In genomic region chr1:160843671-160844070, GRCm38 (mm10) we compare ENCODE assay signal across 13 mouse cellular contexts. TPM values are rescaled to one million over a fixed set of nuclear protein-coding genes. Genes with fewer than 3 reads are reported as not detected.
DNase-seq lines count a peak whose midpoint lies in the region; ATAC-seq and TF ChIP-seq lines count a peak whose summit lies in the region.
"Had no signal": no experiment of that assay in that cellular context is flagged by ENCODE, and none has a peak within 500 bp of the region (broad histone marks: within the 10 kb centered on the region; RNA-seq: fewer than 3 reads in every experiment).

No protein-coding gene starts in this region.

- no peaks in the 10 kb centered on the region for H3K79me2 ChIP-seq in CH12.LX (replicated peaks; ENCODE audit: control insufficient read depth, extremely low read depth, insufficient read depth, poor library complexity, severe bottlenecking)

- H3K36me3 ChIP-seq in CH12.LX (replicated peaks in 1 of 2; ENCODE audit: control insufficient read depth in 1 of 2, insufficient read depth in 1 of 2, low read length in 1 of 2): no peaks in the 10 kb centered on the region
- H3K36me3 ChIP-seq in liver, embryonic 13.5 days: no peaks in the 10 kb centered on the region
- H3K36me3 ChIP-seq: limb, embryonic 10.5 days had no signal

- TF ChIP-seq CTCF in layer of hippocampus, adult 2 months (conservative IDR thresholded peaks at IDR 0.05): peak; percentile 45
- peak in 1 of 2 experiments; percentile 64; a peak in 2 of 4 replicates for TF ChIP-seq CTCF in CH12.LX (conservative IDR thresholded peaks at IDR 0.05 in 1 of 2, IDR thresholded peaks at IDR 0.05 in 1 of 2; ENCODE audit: low read depth in 2 of 2, low read length in 2 of 2)
- no peak for TF ChIP-seq CTCF in cerebellum, adult 2 months (IDR thresholded peaks at IDR 0.05; ENCODE audit: borderline replicate concordance, insufficient read depth, low read depth, low read length)

- no peak for ATAC-seq in liver, embryonic 13.5 days (ENCODE audit: low read depth)
- ATAC-seq: forebrain, embryonic 13.5 days had no signal

- DNase-seq in layer of hippocampus, adult 2 months (ENCODE audit: low spot score in 2 of 2): no peak
- DNase-seq in layer of hippocampus, adult 8-10 months (ENCODE audit: low spot score in 2 of 2): no peak
- peak; percentile 48 for DNase-seq in CH12.LX (ENCODE audit: extremely low read depth)
- peak; percentile 21 for DNase-seq in MEL-GATA-1-ER (ENCODE audit: extremely low read depth, low read depth)
- peak; percentile 34 for DNase-seq in liver, embryonic 13.5 days
- no peak for DNase-seq in cerebellum, adult 2 months
- no peak for DNase-seq in urinary bladder, postnatal 25 days (ENCODE audit: low spot score)
- DNase-seq: adrenal gland, postnatal 36 days; cerebellum, adult 8-10 months; gastrocnemius, postnatal 25 days; thymus, postnatal 4 days had no signal

- H3K9me3 ChIP-seq in CH12.LX (replicated peaks; ENCODE audit: low read length): no peaks in the 10 kb centered on the region
- H3K9me3 ChIP-seq in liver, embryonic 13.5 days (replicated peaks): no peaks in the 10 kb centered on the region
- H3K9me3 ChIP-seq: forebrain, embryonic 13.5 days; limb, embryonic 10.5 days had no signal

- H3K9ac ChIP-seq in CH12.LX (ENCODE audit: insufficient read depth, low read depth): no peak overlapping the region
- no peak overlapping the region for H3K9ac ChIP-seq in liver, embryonic 13.5 days
- H3K9ac ChIP-seq: forebrain, embryonic 13.5 days had no signal

- 68% methylated on average over 6 of the region's 6 CpGs for WGBS in liver, embryonic 13.5 days (ENCODE audit: insufficient replicate concordance)
- 93% methylated on average over 6 of the region's 6 CpGs for WGBS in cerebellum, adult 2 months

- H3K27me3 ChIP-seq in CH12.LX (replicated peaks): no peaks in the 10 kb centered on the region
- H3K27me3 ChIP-seq in liver, embryonic 13.5 days: no peaks in the 10 kb centered on the region
- no peaks in the 10 kb centered on the region for H3K27me3 ChIP-seq in cerebellum, adult 2 months (ENCODE audit: control insufficient read depth, insufficient read depth, low read length)
- H3K27me3 ChIP-seq: forebrain, embryonic 13.5 days had no signal

- TF ChIP-seq RAD21 in CH12.LX (IDR thresholded peaks at IDR 0.05; ENCODE audit: low read depth, low read length): peak; percentile 62

- no peak overlapping the region for H3K4me3 ChIP-seq in layer of hippocampus, adult 2 months
- no peak overlapping the region for H3K4me3 ChIP-seq in CH12.LX (replicated peaks in 1 of 3; ENCODE audit: low read depth in 2 of 3, low read length in 2 of 3, poor library complexity in 1 of 3)
- no peak overlapping the region for H3K4me3 ChIP-seq in liver, embryonic 13.5 days (replicated peaks)
- no peak overlapping the region for H3K4me3 ChIP-seq in cerebellum, adult 2 months (replicated peaks; ENCODE audit: insufficient read depth, low read depth, low read length)
- H3K4me3 ChIP-seq: forebrain, embryonic 13.5 days; limb, embryonic 10.5 days had no signal

- dilution Hi-C loops in CH12.LX (cut with MboI; ENCODE audit: extremely low pct_ligation_motif_present, extremely low pct_unique_long_range_greater_than_20kb, low sequenced_read_pairs): no loop called here

- no peak overlapping the region for H3K27ac ChIP-seq in layer of hippocampus, adult 2 months
- no peak overlapping the region for H3K27ac ChIP-seq in CH12.LX (ENCODE audit: insufficient read depth, low read depth)
- no peak overlapping the region for H3K27ac ChIP-seq in liver, embryonic 13.5 days
- no peak overlapping the region for H3K27ac ChIP-seq in cerebellum, adult 2 months (ENCODE audit: insufficient read depth, low read length)
- H3K27ac ChIP-seq: forebrain, embryonic 13.5 days; limb, embryonic 10.5 days had no signal

- no peak overlapping the region for H3K4me2 ChIP-seq in CH12.LX (ENCODE audit: insufficient read depth, low read depth, poor library complexity, severe bottlenecking)
- no peak overlapping the region for H3K4me2 ChIP-seq in liver, embryonic 13.5 days
- H3K4me2 ChIP-seq: forebrain, embryonic 13.5 days had no signal

- H3K4me1 ChIP-seq in CH12.LX (ENCODE audit: control insufficient read depth in 1 of 2, insufficient read depth in 2 of 2): peaks cover 0 to 9% of the 10 kb centered on the region in 2 experiments; a peak in 1 of 4 replicates
- peaks cover 28% of the 10 kb centered on the region for H3K4me1 ChIP-seq in liver, embryonic 13.5 days (replicated peaks)
- no peaks in the 10 kb centered on the region for H3K4me1 ChIP-seq in cerebellum, adult 2 months (ENCODE audit: control insufficient read depth, insufficient read depth, low read length)
- H3K4me1 ChIP-seq: forebrain, embryonic 13.5 days; limb, embryonic 10.5 days had no signal

- no peak for TF ChIP-seq EP300 in CH12.LX (IDR thresholded peaks at IDR 0.05; ENCODE audit: low read length)

- no peak for TF ChIP-seq POLR2A in CH12.LX (IDR thresholded peaks at IDR 0.05; ENCODE audit: low read depth, low read length)
- TF ChIP-seq POLR2A in cerebellum, adult 2 months (IDR thresholded peaks at IDR 0.05; ENCODE audit: borderline replicate concordance, insufficient read depth, low read length): no peak

- in situ Hi-C loops in CH12.LX (cut with MboI; ENCODE audit: low pct_ligation_motif_present, low pct_unique_long_range_greater_than_20kb, low sequenced_read_pairs): no loop called here

TF ChIP-seq in CH12.LX, 34 proteins besides CTCF, POLR2A, EP300 and RAD21:
- peak; percentile 70 for TF ChIP-seq SMC3 (IDR thresholded peaks at IDR 0.05; ENCODE audit: low read depth, low read length)
- TF ChIP-seq MEF2A (IDR thresholded peaks at IDR 0.05; ENCODE audit: borderline replicate concordance, low read depth, low read length): no peak
- peak; percentile 42; the same call in 1 of the 2 replicates for TF ChIP-seq ZNF384 (IDR thresholded peaks at IDR 0.05; ENCODE audit: low read depth, low read length)
- peak; percentile 18; the same call in 1 of the 2 replicates for TF ChIP-seq ZC3H11A (IDR thresholded peaks at IDR 0.05; ENCODE audit: low read depth, low read length)
- TF ChIP-seq PAX5 (IDR thresholded peaks at IDR 0.05; ENCODE audit: low read length): no peak
- TF ChIP-seq TBP (conservative IDR thresholded peaks at IDR 0.05; ENCODE audit: low read depth, low read length): no peak
- TF ChIP-seq MXI1 (IDR thresholded peaks at IDR 0.05; ENCODE audit: low read depth, low read length): no peak
- no peak for TF ChIP-seq MYC (IDR thresholded peaks at IDR 0.05; ENCODE audit: low read depth, low read length)
- TF ChIP-seq RCOR1 (conservative IDR thresholded peaks at IDR 0.05; ENCODE audit: low read depth, low read length): no peak
- TF ChIP-seq KAT2A (IDR thresholded peaks at IDR 0.05; ENCODE audit: insufficient replicate concordance, low read length): no peak
- no peak for TF ChIP-seq JUN (IDR thresholded peaks at IDR 0.05; ENCODE audit: insufficient read depth, low read depth, low read length)
TF ChIP-seq in CH12.LX: peak in this region for 3.

RNA-seq across cellular contexts. Expression of gene Rabgap1l, which starts 50.7 kb away (rescaled TPM):
- 100 to 1,000 TPM; 241 to 255 TPM for total RNA-seq in layer of hippocampus, adult 2 months (2021)
- 100 to 1,000 TPM; 230 to 257 (median 248) TPM for total RNA-seq in layer of hippocampus, adult 8-10 months (2022)
- total RNA-seq in CH12.LX (2012; rRNA removed): 81.9 and 84.0 TPM in 2 replicates
- total RNA-seq in CH12.LX (2014; rRNA removed): 109 and 124 TPM in 2 replicates
- 85.6 and 97.0 TPM in 2 replicates for polyA plus RNA-seq in CH12.LX (2012; ENCODE audit: insufficient read length, low read depth)
- 37.5 and 41.6 TPM in 2 replicates for polyA plus RNA-seq in liver, embryonic 13.5 days (2015; fragmentation: Nextera tagmentation; extraction: Ambion mirVana)
- 57.7 and 67.5 TPM in 2 replicates for polyA plus RNA-seq in cerebellum, adult 2 months (2012; rRNA removed)

Comparison
In these comparisons a context has a peak if more than half of its experiments do, and no peak if none do; other contexts are left out.
1. DNase-seq: peak in CH12.LX (single experiment), MEL-GATA-1-ER (single experiment) and liver, embryonic 13.5 days (single experiment); none in layer of hippocampus, adult 2 months (0 of 2), layer of hippocampus, adult 8-10 months (0 of 2), cerebellum, adult 2 months (0 of 2) and urinary bladder, postnatal 25 days (single experiment).